Mouse (Mus musculus) ES-E14 (cell line): Measurements from ENCODE around the gene Cenpi. TPM values are rescaled to one million over a fixed set of nuclear protein-coding genes. Genes with fewer than 3 reads are reported as not detected.
A peak's percentile ranks its signal among the peaks of the same experiment; 100 is the strongest.

ENCODE experiments used
- DNase-seq: peaks from one replicate; pipeline ENCODE4 v3.0.0-alpha.2; 2013; ENCODE audit warnings: low read depth, low spot score
- H3K27ac ChIP-seq: 2 replicates; pipeline ENCODE4 v1.5.1; 2012; ENCODE audit warnings: low read depth, mild to moderate bottlenecking, low read length, moderate library complexity, mixed read lengths; ENCODE audit not compliant: poor library complexity, insufficient read depth, severe bottlenecking
- H3K36me3 ChIP-seq: 2 replicates; pipeline ENCODE4 v1.6.1; 2012; ENCODE audit warnings: mild to moderate bottlenecking, low read length, moderate library complexity, mixed read lengths; ENCODE audit not compliant: control insufficient read depth, poor library complexity, insufficient read depth, severe bottlenecking
- H3K4me1 ChIP-seq, 2 experiments: fragments of 150-350 bp in 1 of 2; sonication (generic) in 1 of 2; 2 replicates each; pipeline ENCODE4 v1.6.1; 2012; ENCODE audit warnings: low read length in 2 of 2, mild to moderate bottlenecking in 1 of 2, mixed read lengths in 1 of 2; ENCODE audit not compliant: control insufficient read depth in 2 of 2, insufficient read depth in 2 of 2, poor library complexity in 1 of 2
- H3K4me3 ChIP-seq, 2 experiments: fragments of 150-350 bp in 1 of 2; sonication (generic) in 1 of 2; 2 replicates each; pipeline ENCODE4 v1.5.1; 2012; ENCODE audit warnings: low read length in 2 of 2, low read depth in 1 of 2, mild to moderate bottlenecking in 1 of 2, mixed read lengths in 1 of 2; ENCODE audit not compliant: insufficient read depth in 1 of 2, poor library complexity in 1 of 2, severe bottlenecking in 1 of 2
- H3K9ac ChIP-seq: 2 replicates; pipeline ENCODE4 v1.6.1; 2012; ENCODE audit warnings: low read depth, mild to moderate bottlenecking, low read length, mixed read lengths; ENCODE audit not compliant: poor library complexity, insufficient read depth, severe bottlenecking
- H3K9me3 ChIP-seq: fragments of 150-350 bp; sonication (generic); 2 replicates; pipeline ENCODE4 v1.6.1; 2012; ENCODE audit warnings: low read depth, mild to moderate bottlenecking, low read length; ENCODE audit not compliant: control insufficient read depth, insufficient read depth
- CHD2 ChIP-seq: IDR thresholded peaks from 2 replicates; pipeline ENCODE4 v1.6.1; 2014; ENCODE audit warnings: mild to moderate bottlenecking, low read depth, low read length, inconsistent platforms
- HCFC1 ChIP-seq: IDR thresholded peaks from 2 replicates; pipeline ENCODE4 v1.6.1; 2012; ENCODE audit warnings: low read length, inconsistent platforms, borderline replicate concordance; ENCODE audit not compliant: insufficient read depth
- MAFK ChIP-seq: IDR thresholded peaks from 2 replicates; pipeline ENCODE4 v1.6.1; 2014; ENCODE audit warnings: mild to moderate bottlenecking, low read depth, low read length, inconsistent platforms; ENCODE audit not compliant: insufficient read depth
- ZC3H11A ChIP-seq: IDR thresholded peaks from 2 replicates; pipeline ENCODE4 v1.6.1; 2012; ENCODE audit warnings: low read depth, mild to moderate bottlenecking, inconsistent platforms, low read length, borderline replicate concordance
- ZNF384 ChIP-seq: IDR thresholded peaks from 2 replicates; pipeline ENCODE4 v1.6.1; 2012; ENCODE audit warnings: low read depth, low read length, inconsistent platforms
- in situ Hi-C, 2 experiments: fragments of 600-800 bp; cut with MboI; formaldehyde crosslinking; loops; one replicate each; pipeline ENCODE4 v1.15.1; 2025; ENCODE audit warnings: low sequenced_read_pairs in 2 of 2, inconsistent platforms in 1 of 2; ENCODE audit not compliant: unreplicated experiment in 2 of 2
- total RNA-seq: library from RNA; depleted of rRNA; stranded (reverse); fragments of 300-350 nt; gene quantifications from 2 replicates; pipeline ENCODE4 v1.2.3, GENCODE M21; 2012; rRNA removed

Gene Cenpi
- 16.0 and 18.8 TPM in 2 replicates for total RNA-seq

GRCm38 (mm10) chrX:134307534-134308274 lies at the start of gene Cenpi:
Gene Cenpi, plus strand, starts transcription at chrX:134308084.
- DNase-seq = peak; percentile 59
- H3K36me3 ChIP-seq = no peaks in the 10 kb centered on the region; the same call in 1 of the 2 replicates
- H3K27ac ChIP-seq = peak within 1 kb of the TSS; percentile 60; the same call in 1 of the 2 replicates
- H3K9me3 ChIP-seq = no peaks in the 10 kb centered on the region
- in situ Hi-C loops = loop anchor here in 1 of 2 experiments (25.0 kb wide), 1 partner anchor 220 kb away; no protein-coding TSS in a partner anchor
- peak within 1 kb of the TSS; percentile 93 for H3K9ac ChIP-seq
- peak within 1 kb of the TSS; percentile 67 to 79 for H3K4me3 ChIP-seq
- no peak for TF ChIP-seq HCFC1
- H3K4me1 ChIP-seq = 0 out of 4 replicates have a peak, but pooled peaks cover 0 to 2% of the 10 kb centered on the region in 2 experiments

- Histone ChIP-seq H3K9me3 (no peaks in the 10 kb centered on the region), H3K4me3 (no peak overlapping the region), H3K27ac (no peak overlapping the region), H3K4me1 (no peaks in the 10 kb centered on the region), H3K9ac (no peak overlapping the region), H3K36me3 (no peaks in the 10 kb centered on the region)
- in situ Hi-C loops = no loop called here
- TF ChIP-seq ZNF384 (no peak), MAFK (no peak), ZC3H11A (no peak), CHD2 (no peak), HCFC1 (no peak)
- DNase-seq = no peak
These were observed 46.7 kb upstream of the Cenpi start for GRCm38 (mm10) chrX:134261191-134261590.

- no peak for DNase-seq
- in situ Hi-C loops = no loop called here
- no peak for TF ChIP-seq ZNF384
- no peak for TF ChIP-seq CHD2
- no peak for TF ChIP-seq ZC3H11A
- no peak for TF ChIP-seq HCFC1
- TF ChIP-seq MAFK = no peak
- Histone ChIP-seq H3K27ac (no peak overlapping the region), H3K4me3 (no peak overlapping the region), H3K9me3 (no peaks in the 10 kb centered on the region), H3K4me1 (no peaks in the 10 kb centered on the region), H3K36me3 (no peaks in the 10 kb centered on the region), H3K9ac (no peak overlapping the region)
These were observed 45.8 kb upstream of the Cenpi start for GRCm38 (mm10) chrX:134262129-134262528.

GRCm38 (mm10) chrX:134275715-134276114 lies 32.2 kb upstream of the Cenpi start:
- TF ChIP-seq CHD2 (no peak), ZC3H11A (no peak), HCFC1 (no peak), MAFK (no peak), ZNF384 (no peak)
- Histone ChIP-seq H3K27ac (no peak overlapping the region), H3K9ac (no peak overlapping the region), H3K9me3 (no peaks in the 10 kb centered on the region), H3K36me3 (no peaks in the 10 kb centered on the region), H3K4me3 (no peak overlapping the region), H3K4me1 (no peaks in the 10 kb centered on the region)
- in situ Hi-C loops = no loop called here
- DNase-seq = no peak
